Mouse (Mus musculus) G1E-ER4 (cell line): Measurements from ENCODE around the gene Prkaa2. TPM values are rescaled to one million over a fixed set of nuclear protein-coding genes. Genes with fewer than 3 reads are reported as not detected.

Source experiments
- GATA1 ChIP-seq: IDR thresholded peaks from one replicate; pipeline ENCODE4 v1.8.0; 2012; ENCODE audit warnings: low read length, inconsistent platforms
- polyA plus RNA-seq: library from polyadenylated mRNA; stranded (reverse); fragments of >175 nt; gene quantifications from 2 replicates; pipeline ENCODE4 v1.2.3, GENCODE M21; 2012

The Prkaa2 gene
- polyA plus RNA-seq, 1 experiment: not detected

- TF ChIP-seq GATA1: no peak
These were observed 3.8 kb upstream of the Prkaa2 start for GRCm38 (mm10) chr4:105113468-105113867.

GRCm38 (mm10) chr4:105113042-105113441 is 3.4 kb upstream of the Prkaa2 start:
- no peak for TF ChIP-seq GATA1

- no peak for TF ChIP-seq GATA1
These were observed 2.1 kb upstream of the Prkaa2 start for GRCm38 (mm10) chr4:105111770-105112169.

- no peak for TF ChIP-seq GATA1
These were observed 970 bp upstream of the Prkaa2 start for GRCm38 (mm10) chr4:105110684-105111035.

- TF ChIP-seq GATA1: no peak
These were observed 447 bp upstream of the Prkaa2 start for GRCm38 (mm10) chr4:105109990-105110683.

- TF ChIP-seq GATA1: no peak
These were observed 970 bp downstream of the Prkaa2 start for GRCm38 (mm10) chr4:105108641-105109198.

- no peak for TF ChIP-seq GATA1
These were observed 1.6 kb downstream of the Prkaa2 start for GRCm38 (mm10) chr4:105107943-105108640.

- no peak for TF ChIP-seq GATA1
These were observed 5.4 kb downstream of the Prkaa2 start for GRCm38 (mm10) chr4:105104099-105104872.

- TF ChIP-seq GATA1: no peak
These were observed 8.4 kb downstream of the Prkaa2 start for GRCm38 (mm10) chr4:105101337-105101688.

GRCm38 (mm10) chr4:105100508-105101336 is 9.0 kb downstream of the Prkaa2 start:
- TF ChIP-seq GATA1: no peak

GRCm38 (mm10) chr4:105098660-105099059 is 11.0 kb downstream of the Prkaa2 start:
- TF ChIP-seq GATA1: no peak

GRCm38 (mm10) chr4:105098158-105098557 is 11.5 kb downstream of the Prkaa2 start:
- no peak for TF ChIP-seq GATA1

- TF ChIP-seq GATA1: no peak
These were observed 14.4 kb downstream of the Prkaa2 start for GRCm38 (mm10) chr4:105095316-105095715.

- no peak for TF ChIP-seq GATA1
These were observed 15.7 kb downstream of the Prkaa2 start for GRCm38 (mm10) chr4:105093951-105094350.

- no peak for TF ChIP-seq GATA1
These were observed 19.3 kb downstream of the Prkaa2 start for GRCm38 (mm10) chr4:105090417-105090816.
